Mouse (Mus musculus): ENCODE results near the gene Snx4. TPM values are rescaled to one million over a fixed set of nuclear protein-coding genes. Genes with fewer than 3 reads are reported as not detected.

Gene Snx4
- polyA plus RNA-seq (2017; shearing (Covaris generic)), result 99.5 TPM

DNA sequence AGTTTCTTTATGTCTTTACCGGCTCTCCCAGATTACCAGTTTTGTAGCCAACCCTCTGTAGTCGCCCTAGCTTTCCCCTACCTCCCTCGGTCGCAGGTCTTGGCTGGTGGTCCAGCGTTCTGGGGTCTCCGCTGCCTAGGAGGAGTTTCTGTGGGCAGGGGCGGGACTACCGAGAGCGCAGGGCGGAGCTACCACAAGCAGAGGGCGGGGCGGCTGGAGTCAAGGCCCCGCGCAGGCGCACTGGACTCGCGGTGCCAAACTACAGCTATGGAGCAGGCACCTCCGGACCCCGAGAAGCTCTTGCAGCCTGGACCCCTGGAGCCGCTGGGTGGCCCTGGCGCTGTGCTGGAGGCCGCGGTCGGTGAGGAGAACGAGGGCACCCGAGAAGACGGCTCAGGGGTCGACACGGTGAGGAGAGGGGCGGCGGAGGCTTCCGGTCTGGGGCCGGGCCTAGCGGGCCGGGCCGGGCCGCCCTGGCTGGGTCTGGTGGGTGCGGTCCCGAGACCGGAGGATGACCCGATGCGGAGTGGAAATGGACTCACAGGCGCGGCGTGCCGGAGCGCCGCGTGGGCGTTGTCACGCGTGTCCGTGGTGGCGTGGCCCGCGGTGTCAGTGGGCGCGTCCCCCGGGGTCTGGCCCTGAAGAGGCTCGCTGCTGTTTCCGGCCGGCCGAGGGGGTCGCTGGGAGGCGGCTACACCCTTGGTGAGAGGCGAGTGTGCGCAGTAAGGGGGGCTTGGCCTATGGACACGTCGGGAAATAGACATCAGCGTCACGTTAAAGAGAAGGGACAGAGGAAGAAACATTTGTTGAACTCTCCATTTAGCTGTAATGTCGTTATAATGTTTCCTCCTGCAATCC, at the start of gene Snx4:
Gene Snx4 (plus strand): TSS at position 249 of the 858 bp plus-strand sequence.

Other genes with a start within 250 kb of the Snx4 start
- not detected for gene Iqcg, start 195.2 kb upstream of the Snx4 start, polyA plus RNA-seq (2017; shearing (Covaris generic))
- 930 TPM for gene Rpl35a, start 195.0 kb upstream of the Snx4 start, polyA plus RNA-seq (2017; shearing (Covaris generic))
- 0.26 TPM for gene Lmln, start 188.9 kb upstream of the Snx4 start, polyA plus RNA-seq (2017; shearing (Covaris generic))
- gene Osbpl11, start 66.4 kb upstream of the Snx4 start, polyA plus RNA-seq (2017; shearing (Covaris generic)), result 39.1 TPM
- 81.2 TPM for gene Zfp148, start 129.4 kb downstream of the Snx4 start, polyA plus RNA-seq (2017; shearing (Covaris generic))